Mouse (Mus musculus): ENCODE data around the gene Fpr3. TPM values are rescaled to one million over a fixed set of nuclear protein-coding genes. Genes with fewer than 3 reads are reported as not detected.

Fpr3 gene
- polyA plus RNA-seq, 1 experiment from 2014 or later, result not detected

DNA sequence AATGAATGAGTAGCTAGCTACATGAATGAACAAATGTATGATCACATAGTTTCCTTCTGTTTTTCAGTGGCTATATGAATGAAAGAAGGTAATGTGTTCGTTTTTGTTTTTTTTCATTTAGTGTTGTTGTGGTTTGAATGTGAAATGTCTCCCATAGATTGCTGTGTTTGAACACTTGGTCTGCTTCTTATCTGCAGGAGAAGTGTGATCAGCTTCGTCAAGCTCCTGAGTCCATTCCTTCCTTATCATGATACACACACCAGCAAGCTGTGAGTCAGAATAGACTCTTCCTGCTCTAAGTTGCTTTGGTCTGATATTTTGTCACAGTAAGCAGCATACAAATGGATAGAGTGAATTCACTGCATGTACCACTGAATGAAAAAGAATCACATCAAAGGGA, 38.7 kb upstream of the Fpr3 start:
- DNase-seq (ENCODE audit: low spot score) (no peak), ATAC-seq (replicated peaks; ENCODE audit: insufficient number of reproducible peaks, low FRiP score, low TSS enrichment, low read depth) (no peak)
- Histone ChIP-seq H3K4me2 (ENCODE audit: low read depth, low read length) (no peak overlapping the region), H3K27ac (replicated peaks; ENCODE audit: low read depth, low read length) (no peak overlapping the region), H3K36me3 (replicated peaks; ENCODE audit: control insufficient read depth, insufficient read depth, low read depth, low read length) (no peaks in the 10 kb centered on the region), H3K9ac (replicated peaks; ENCODE audit: low read length) (no peak overlapping the region), H3K4me1 (ENCODE audit: control insufficient read depth, insufficient read depth, low read length) (no peaks in the 10 kb centered on the region), H3K9me3 (replicated peaks; ENCODE audit: control insufficient read depth, low read length) (no peaks in the 10 kb centered on the region), H3K27me3 (ENCODE audit: control insufficient read depth, insufficient read depth, low read length) (peaks cover 4% of the 10 kb centered on the region), H3K4me3 (ENCODE audit: low read depth, low read length) (no peak overlapping the region)
- WGBS, result 79% methylated on average over 2 of the region's 2 CpGs

GRCm38 (mm10) chr17:17849906-17850712, 37.5 kb upstream of the Fpr3 start:
- no peak for DNase-seq (ENCODE audit: low spot score)
- Histone ChIP-seq H3K36me3 (replicated peaks; ENCODE audit: control insufficient read depth, insufficient read depth, low read depth, low read length) (no peaks in the 10 kb centered on the region), H3K4me2 (ENCODE audit: low read depth, low read length) (no peak overlapping the region), H3K9me3 (replicated peaks; ENCODE audit: control insufficient read depth, low read length) (no peaks in the 10 kb centered on the region), H3K27ac (replicated peaks; ENCODE audit: low read depth, low read length) (no peak overlapping the region), H3K4me3 (ENCODE audit: low read depth, low read length) (no peak overlapping the region), H3K9ac (replicated peaks; ENCODE audit: low read length) (no peak overlapping the region), H3K4me1 (ENCODE audit: control insufficient read depth, insufficient read depth, low read length) (no peaks in the 10 kb centered on the region), H3K27me3 (ENCODE audit: control insufficient read depth, insufficient read depth, low read length) (peaks cover 4% of the 10 kb centered on the region)
- 20% methylated on average over 54 of the region's 55 CpGs for WGBS
- 0 out of 2 replicates have a peak, but pooled peaks have one; percentile 25 for ATAC-seq (replicated peaks; ENCODE audit: insufficient number of reproducible peaks, low FRiP score, low TSS enrichment, low read depth)

DNA sequence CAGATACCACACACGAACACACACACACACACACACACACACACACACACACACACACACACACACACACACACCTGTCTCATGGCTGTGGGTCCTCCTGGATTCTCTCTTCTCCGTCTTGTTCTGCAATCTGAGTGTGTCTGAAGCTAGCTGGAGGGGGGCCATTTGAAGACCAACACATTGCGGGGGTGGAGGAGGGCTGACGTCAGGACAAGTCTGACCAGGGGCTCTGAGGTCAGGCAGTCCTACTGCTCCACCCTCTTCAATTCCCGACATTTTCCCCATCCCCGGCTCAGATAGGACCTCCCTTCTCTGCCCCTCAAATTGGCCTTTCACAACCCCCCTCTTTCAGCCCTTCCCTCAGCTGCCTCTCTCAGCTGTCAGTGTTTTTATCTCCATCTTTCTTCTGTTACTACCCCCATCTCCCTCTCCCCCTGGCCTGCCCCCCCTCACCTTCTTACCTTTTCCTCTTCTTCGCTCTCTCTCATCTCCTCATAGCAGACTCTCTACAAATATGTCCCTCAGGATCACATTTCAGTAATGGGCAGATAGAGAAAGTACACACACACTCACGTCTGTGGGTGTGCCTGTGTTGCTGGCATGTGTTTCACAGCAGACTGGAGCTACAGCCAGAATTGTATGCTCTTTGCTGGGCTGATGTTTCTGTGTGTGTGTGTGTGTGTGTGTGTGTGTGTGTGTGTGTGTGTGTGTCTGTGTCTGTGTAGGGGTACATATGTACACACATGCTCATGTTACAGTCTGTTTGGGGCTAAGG, 32.4 kb upstream of the Fpr3 start, which contains the start of gene Has1:
Gene Has1, minus strand, starts transcription at position 142 of the 775 bp plus-strand sequence.
- no peak within 1 kb of the TSS for H3K27ac ChIP-seq (replicated peaks; ENCODE audit: low read depth, low read length)
- no peak within 1 kb of the TSS for H3K4me2 ChIP-seq (ENCODE audit: low read depth, low read length)
- no peak within 1 kb of the TSS for H3K4me3 ChIP-seq (ENCODE audit: low read depth, low read length)
- H3K9me3 ChIP-seq (replicated peaks; ENCODE audit: control insufficient read depth, low read length), result no peaks in the 10 kb centered on the region
- no peak within 1 kb of the TSS for H3K9ac ChIP-seq (replicated peaks; ENCODE audit: low read length)
- 15% methylated on average over 8 of the region's 8 CpGs for WGBS
- H3K27me3 ChIP-seq (ENCODE audit: control insufficient read depth, insufficient read depth, low read length), result peaks cover 2% of the 10 kb centered on the region; the same call in 1 of the 2 replicates
- DNase-seq (ENCODE audit: low spot score) (no peak), ATAC-seq (replicated peaks; ENCODE audit: insufficient number of reproducible peaks, low FRiP score, low TSS enrichment, low read depth) (0 out of 2 replicates have a peak, but pooled peaks have one; percentile 36)
- H3K4me1 ChIP-seq (ENCODE audit: control insufficient read depth, insufficient read depth, low read length), result no peaks in the 10 kb centered on the region
- H3K36me3 ChIP-seq (replicated peaks; ENCODE audit: control insufficient read depth, insufficient read depth, low read depth, low read length), result no peaks in the 10 kb centered on the region

- Histone ChIP-seq H3K4me1 (ENCODE audit: control insufficient read depth, insufficient read depth, low read length) (no peaks in the 10 kb centered on the region), H3K9ac (replicated peaks; ENCODE audit: low read length) (no peak overlapping the region), H3K4me2 (ENCODE audit: low read depth, low read length) (no peak overlapping the region), H3K27ac (replicated peaks; ENCODE audit: low read depth, low read length) (no peak overlapping the region), H3K36me3 (replicated peaks; ENCODE audit: control insufficient read depth, insufficient read depth, low read depth, low read length) (no peaks in the 10 kb centered on the region), H3K4me3 (ENCODE audit: low read depth, low read length) (no peak overlapping the region), H3K9me3 (replicated peaks; ENCODE audit: control insufficient read depth, low read length) (no peaks in the 10 kb centered on the region), H3K27me3 (ENCODE audit: control insufficient read depth, insufficient read depth, low read length) (no peaks in the 10 kb centered on the region)
- DNase-seq (ENCODE audit: low spot score) (no peak), ATAC-seq (replicated peaks; ENCODE audit: insufficient number of reproducible peaks, low FRiP score, low TSS enrichment, low read depth) (no peak)
- 81% methylated on average over 1 of the region's 1 CpGs for WGBS
Measured at GRCm38 (mm10) chr17:17856612-17857011, 31.0 kb upstream of the Fpr3 start.

DNA sequence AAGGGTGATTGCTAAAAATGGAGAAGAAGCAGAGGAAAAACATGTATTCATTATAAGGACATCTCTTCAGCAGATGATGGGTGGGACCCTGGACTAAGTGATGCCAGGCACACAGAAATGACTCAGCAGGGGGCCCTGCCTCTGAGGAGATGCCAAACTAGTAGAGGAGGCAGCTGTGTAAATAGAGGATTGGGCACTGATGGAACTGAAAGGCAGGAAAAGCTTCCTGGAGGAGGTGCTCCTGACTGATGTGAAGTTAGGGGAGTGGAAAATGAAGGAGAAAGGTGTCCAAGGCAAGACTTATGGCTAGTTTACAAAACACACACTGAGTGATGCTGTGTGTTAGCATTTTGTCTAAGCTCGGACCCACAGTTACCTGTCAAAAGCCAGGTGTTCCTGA, 30.2 kb upstream of the Fpr3 start:
- H3K9ac ChIP-seq (replicated peaks; ENCODE audit: low read length), result no peak overlapping the region
- no peaks in the 10 kb centered on the region for H3K4me1 ChIP-seq (ENCODE audit: control insufficient read depth, insufficient read depth, low read length)
- no peaks in the 10 kb centered on the region for H3K9me3 ChIP-seq (replicated peaks; ENCODE audit: control insufficient read depth, low read length)
- H3K4me2 ChIP-seq (ENCODE audit: low read depth, low read length), result no peak overlapping the region
- H3K36me3 ChIP-seq (replicated peaks; ENCODE audit: control insufficient read depth, insufficient read depth, low read depth, low read length), result no peaks in the 10 kb centered on the region
- DNase-seq (ENCODE audit: low spot score) (no peak), ATAC-seq (replicated peaks; ENCODE audit: insufficient number of reproducible peaks, low FRiP score, low TSS enrichment, low read depth) (no peak)
- 100% methylated on average over 1 of the region's 1 CpGs for WGBS
- H3K4me3 ChIP-seq (ENCODE audit: low read depth, low read length), result no peak overlapping the region
- no peaks in the 10 kb centered on the region for H3K27me3 ChIP-seq (ENCODE audit: control insufficient read depth, insufficient read depth, low read length)
- no peak overlapping the region for H3K27ac ChIP-seq (replicated peaks; ENCODE audit: low read depth, low read length)

DNA sequence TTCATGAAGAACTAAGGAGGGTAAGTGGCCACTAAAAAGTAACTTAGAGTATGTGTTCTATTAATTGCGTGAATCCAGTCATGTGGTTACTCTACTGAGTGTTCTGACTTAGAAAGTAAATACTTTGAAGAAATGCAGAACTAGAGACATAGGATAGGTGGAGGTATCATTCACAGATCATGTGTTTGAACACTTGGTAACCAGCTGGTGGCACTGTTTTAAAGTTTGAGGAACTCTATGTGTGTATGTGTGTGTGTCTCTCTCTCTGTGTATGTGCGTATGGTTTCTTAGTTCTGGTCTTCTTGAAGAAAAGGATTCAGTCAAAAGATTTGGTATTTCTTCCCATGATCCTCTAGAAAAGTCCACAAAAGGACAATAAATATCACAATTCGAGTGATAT, 27.5 kb upstream of the Fpr3 start:
- no peaks in the 10 kb centered on the region for H3K9me3 ChIP-seq (replicated peaks; ENCODE audit: control insufficient read depth, low read length)
- no peak overlapping the region for H3K4me2 ChIP-seq (ENCODE audit: low read depth, low read length)
- no peaks in the 10 kb centered on the region; the same call in none of the 2 replicates for H3K36me3 ChIP-seq (replicated peaks; ENCODE audit: control insufficient read depth, insufficient read depth, low read depth, low read length)
- H3K27me3 ChIP-seq (ENCODE audit: control insufficient read depth, insufficient read depth, low read length), result no peaks in the 10 kb centered on the region
- H3K9ac ChIP-seq (replicated peaks; ENCODE audit: low read length), result no peak overlapping the region
- H3K4me1 ChIP-seq (ENCODE audit: control insufficient read depth, insufficient read depth, low read length), result no peaks in the 10 kb centered on the region
- no peak overlapping the region for H3K4me3 ChIP-seq (ENCODE audit: low read depth, low read length)
- DNase-seq (ENCODE audit: low spot score) (no peak), ATAC-seq (replicated peaks; ENCODE audit: insufficient number of reproducible peaks, low FRiP score, low TSS enrichment, low read depth) (no peak)
- no peak overlapping the region for H3K27ac ChIP-seq (replicated peaks; ENCODE audit: low read depth, low read length)
- 85% methylated on average over 3 of the region's 3 CpGs for WGBS

DNA sequence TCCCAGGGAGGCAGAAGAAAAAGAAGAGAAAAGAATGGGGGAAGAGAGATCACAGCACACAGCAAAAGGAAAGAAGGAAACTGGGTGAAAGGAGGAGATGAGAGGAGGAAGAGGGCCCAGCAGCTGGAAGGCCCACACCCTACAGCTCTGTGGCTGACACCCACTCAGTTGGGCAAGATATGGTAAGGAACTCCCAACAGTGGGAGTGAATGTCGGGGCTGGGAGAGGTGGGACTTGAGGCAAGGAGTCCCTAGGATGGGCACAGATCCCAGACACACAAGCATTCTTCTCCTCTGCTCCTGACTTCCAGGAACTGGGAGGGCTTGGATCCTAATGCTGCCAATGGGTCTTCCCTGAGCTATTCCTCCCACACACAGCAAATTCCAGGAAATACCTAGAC, 25.3 kb upstream of the Fpr3 start:
- Histone ChIP-seq H3K4me1 (ENCODE audit: control insufficient read depth, insufficient read depth, low read length) (no peaks in the 10 kb centered on the region), H3K36me3 (replicated peaks; ENCODE audit: control insufficient read depth, insufficient read depth, low read depth, low read length) (no peaks in the 10 kb centered on the region; the same call in none of the 2 replicates), H3K4me3 (ENCODE audit: low read depth, low read length) (no peak overlapping the region), H3K27me3 (ENCODE audit: control insufficient read depth, insufficient read depth, low read length) (no peaks in the 10 kb centered on the region), H3K27ac (replicated peaks; ENCODE audit: low read depth, low read length) (no peak overlapping the region), H3K4me2 (ENCODE audit: low read depth, low read length) (no peak overlapping the region), H3K9ac (replicated peaks; ENCODE audit: low read length) (no peak overlapping the region), H3K9me3 (replicated peaks; ENCODE audit: control insufficient read depth, low read length) (no peaks in the 10 kb centered on the region)
- 73% methylated on average over 1 of the region's 1 CpGs for WGBS
- DNase-seq (ENCODE audit: low spot score) (no peak), ATAC-seq (replicated peaks; ENCODE audit: insufficient number of reproducible peaks, low FRiP score, low TSS enrichment, low read depth) (no peak)

DNA sequence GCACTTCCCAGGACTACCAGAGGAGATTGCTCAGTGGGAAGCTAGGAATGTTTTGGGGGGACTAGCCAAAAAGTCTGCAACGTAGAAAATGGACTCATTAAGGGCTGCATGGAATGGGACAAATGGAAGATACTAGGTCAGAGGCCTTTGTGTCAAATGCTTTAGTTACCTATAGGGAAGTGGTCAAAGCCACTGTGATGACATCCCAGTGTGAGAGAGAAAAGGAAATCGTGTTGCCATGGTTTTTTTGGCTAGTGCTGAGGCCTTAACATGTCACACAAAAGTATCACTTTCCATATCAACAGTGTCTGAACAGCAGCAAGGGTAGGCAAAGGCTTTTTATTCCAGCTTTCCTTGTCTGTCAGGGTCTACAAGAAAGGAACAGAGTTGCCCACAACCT, 22.5 kb upstream of the Fpr3 start:
- H3K4me1 ChIP-seq (ENCODE audit: control insufficient read depth, insufficient read depth, low read length), result no peaks in the 10 kb centered on the region
- no peak for ATAC-seq (replicated peaks; ENCODE audit: insufficient number of reproducible peaks, low FRiP score, low TSS enrichment, low read depth)
- H3K9ac ChIP-seq (replicated peaks; ENCODE audit: low read length), result no peak overlapping the region
- no peak overlapping the region for H3K4me2 ChIP-seq (ENCODE audit: low read depth, low read length)
- no peak overlapping the region for H3K4me3 ChIP-seq (ENCODE audit: low read depth, low read length)
- H3K36me3 ChIP-seq (replicated peaks; ENCODE audit: control insufficient read depth, insufficient read depth, low read depth, low read length), result no peaks in the 10 kb centered on the region; the same call in none of the 2 replicates
- WGBS, result 61% methylated on average over 2 of the region's 2 CpGs
- H3K27me3 ChIP-seq (ENCODE audit: control insufficient read depth, insufficient read depth, low read length), result no peaks in the 10 kb centered on the region
- H3K27ac ChIP-seq (replicated peaks; ENCODE audit: low read depth, low read length), result no peak overlapping the region
- no peak for DNase-seq (ENCODE audit: low spot score)
- no peaks in the 10 kb centered on the region for H3K9me3 ChIP-seq (replicated peaks; ENCODE audit: control insufficient read depth, low read length)
